Mouse (Mus musculus) megakaryocyte, embryonic 14.5 days (primary cell): ENCODE results near the gene Hoxc11. TPM values are rescaled to one million over a fixed set of nuclear protein-coding genes. Genes with fewer than 3 reads are reported as not detected.

Experiments
- H3K27me3 ChIP-seq: replicated peaks from 2 replicates; pipeline ENCODE3; 2012; ENCODE audit warnings: inconsistent platforms
- H3K36me3 ChIP-seq: replicated peaks from 2 replicates; pipeline ENCODE3; 2012; ENCODE audit warnings: low read length, inconsistent platforms, mixed read lengths
- H3K4me1 ChIP-seq: 2 replicates; pipeline ENCODE4 v1.6.1; 2012; ENCODE audit warnings: inconsistent platforms
- H3K4me3 ChIP-seq: replicated peaks from 2 replicates; pipeline ENCODE3; 2012; ENCODE audit warnings: moderate library complexity, mild to moderate bottlenecking, inconsistent platforms
- H3K9me3 ChIP-seq: 2 replicates; pipeline ENCODE4 v1.6.1; 2012; ENCODE audit warnings: inconsistent platforms
- FLI1 ChIP-seq: IDR thresholded peaks from 2 replicates; pipeline ENCODE4 v1.6.1; 2012; ENCODE audit warnings: low read length, inconsistent platforms, mixed read lengths
- GATA1 ChIP-seq: IDR thresholded peaks from 3 replicates; pipeline ENCODE4 v1.6.1; 2012; ENCODE audit warnings: mixed read lengths, low read length, inconsistent platforms, borderline replicate concordance
- polyA plus RNA-seq: library from polyadenylated mRNA; stranded (reverse); fragments of >175 nt; gene quantifications from 2 replicates; pipeline ENCODE4 v1.2.3, GENCODE M21; 2012; ENCODE audit warnings: low replicate concordance; ENCODE audit not compliant: insufficient read depth

Gene Hoxc11
- polyA plus RNA-seq, 1 experiment, result not detected

- TF ChIP-seq FLI1 (no peak), GATA1 (no peak)
- H3K27me3 ChIP-seq, result peaks cover 98% of the 10 kb centered on the region
These were observed 4.5 kb upstream of the Hoxc11 start for GRCm38 (mm10) chr15:102949696-102950095.

GRCm38 (mm10) chr15:102950877-102951276 is 3.4 kb upstream of the Hoxc11 start:
- H3K27me3 ChIP-seq, result peaks cover 98% of the 10 kb centered on the region
- no peak overlapping the region for H3K4me3 ChIP-seq
- H3K9me3 ChIP-seq, result no peaks in the 10 kb centered on the region
- H3K4me1 ChIP-seq, result peaks cover 11% of the 10 kb centered on the region
- TF ChIP-seq GATA1, result no peak
- no peak for TF ChIP-seq FLI1
- no peaks in the 10 kb centered on the region for H3K36me3 ChIP-seq

More at GRCm38 (mm10) chr15:102949696-102950095, 4.5 kb upstream of the Hoxc11 start:
- H3K4me1 ChIP-seq, result peaks cover 13% of the 10 kb centered on the region
- H3K36me3 ChIP-seq, result no peaks in the 10 kb centered on the region
- no peak overlapping the region for H3K4me3 ChIP-seq
- no peaks in the 10 kb centered on the region for H3K9me3 ChIP-seq

- TF ChIP-seq GATA1 (no peak), FLI1 (no peak)
- H3K4me1 ChIP-seq, result peaks cover 11% of the 10 kb centered on the region; the same call in 1 of the 2 replicates
- H3K9me3 ChIP-seq, result no peaks in the 10 kb centered on the region
- H3K4me3 ChIP-seq, result no peak overlapping the region
- H3K27me3 ChIP-seq, result peaks cover 99% of the 10 kb centered on the region
- H3K36me3 ChIP-seq, result no peaks in the 10 kb centered on the region
These were observed 666 bp upstream of the Hoxc11 start for GRCm38 (mm10) chr15:102953561-102953960.

- TF ChIP-seq GATA1 (no peak), FLI1 (no peak)
- peaks cover 16% of the 10 kb centered on the region for H3K4me1 ChIP-seq
- H3K4me3 ChIP-seq, result no peak overlapping the region
- no peaks in the 10 kb centered on the region for H3K9me3 ChIP-seq
- H3K27me3 ChIP-seq, result peaks cover 99% of the 10 kb centered on the region
- no peaks in the 10 kb centered on the region for H3K36me3 ChIP-seq
These were observed 768 bp downstream of the Hoxc11 start for GRCm38 (mm10) chr15:102955007-102955382.

- no peaks in the 10 kb centered on the region for H3K9me3 ChIP-seq
- H3K27me3 ChIP-seq, result peaks cover 100% of the 10 kb centered on the region
- peak overlapping the region; percentile 3 for H3K4me3 ChIP-seq
- no peaks in the 10 kb centered on the region for H3K36me3 ChIP-seq
- TF ChIP-seq GATA1, result no peak
- TF ChIP-seq FLI1, result no peak
- H3K4me1 ChIP-seq, result peaks cover 16% of the 10 kb centered on the region
These were observed 1.8 kb downstream of the Hoxc11 start for GRCm38 (mm10) chr15:102955833-102956640.

GRCm38 (mm10) chr15:102956906-102957305 is 2.7 kb downstream of the Hoxc11 start:
- Histone ChIP-seq H3K27me3 (peaks cover 98% of the 10 kb centered on the region), H3K4me3 (no peak overlapping the region), H3K9me3 (no peaks in the 10 kb centered on the region), H3K4me1 (peaks cover 21% of the 10 kb centered on the region), H3K36me3 (no peaks in the 10 kb centered on the region)
- TF ChIP-seq FLI1 (no peak), GATA1 (no peak)

DNA sequence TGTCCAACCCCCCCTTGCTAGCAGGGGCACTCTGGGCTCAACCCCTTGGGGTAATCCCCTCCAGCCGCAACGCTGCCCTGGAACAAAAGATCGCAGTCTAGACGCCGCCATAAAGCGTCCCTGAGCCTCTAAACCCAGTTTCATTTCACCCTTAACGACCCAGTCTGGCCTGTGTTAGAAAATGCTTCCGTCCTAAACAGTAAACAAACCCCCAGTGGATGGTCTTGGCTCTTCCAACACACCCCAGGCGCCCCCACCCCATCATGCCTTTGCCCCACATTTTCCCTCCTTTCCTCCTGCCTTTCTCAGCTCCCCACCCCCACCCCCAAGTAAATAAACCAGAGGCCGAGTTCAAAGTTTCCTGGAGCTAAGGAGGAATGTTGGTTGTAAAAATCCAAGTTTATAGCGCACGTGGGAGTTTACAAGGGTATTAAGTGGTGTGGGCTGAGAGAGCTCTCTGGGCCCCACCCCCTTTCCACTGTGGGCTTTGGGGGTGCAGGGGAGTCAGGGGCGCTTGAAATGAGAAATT is 5.5 kb downstream of the Hoxc11 start:
- Histone ChIP-seq H3K27me3 (peaks cover 96% of the 10 kb centered on the region), H3K9me3 (no peaks in the 10 kb centered on the region), H3K36me3 (no peaks in the 10 kb centered on the region), H3K4me3 (peak overlapping the region; percentile 53), H3K4me1 (peaks cover 31% of the 10 kb centered on the region)
- TF ChIP-seq GATA1, result no peak
- TF ChIP-seq FLI1, result no peak

- Histone ChIP-seq H3K4me3 (no peak overlapping the region), H3K4me1 (peaks cover 36% of the 10 kb centered on the region), H3K9me3 (no peaks in the 10 kb centered on the region; the same call in 1 of the 2 replicates), H3K36me3 (no peaks in the 10 kb centered on the region), H3K27me3 (peaks cover 96% of the 10 kb centered on the region)
- no peak for TF ChIP-seq FLI1
- no peak for TF ChIP-seq GATA1
These were observed 7.5 kb downstream of the Hoxc11 start for GRCm38 (mm10) chr15:102961728-102962127.

- peaks cover 44% of the 10 kb centered on the region for H3K4me1 ChIP-seq
- H3K36me3 ChIP-seq, result no peaks in the 10 kb centered on the region
- no peak overlapping the region for H3K4me3 ChIP-seq
- no peaks in the 10 kb centered on the region; the same call in 1 of the 2 replicates for H3K9me3 ChIP-seq
- peaks cover 96% of the 10 kb centered on the region for H3K27me3 ChIP-seq
- TF ChIP-seq GATA1 (no peak), FLI1 (no peak)
These were observed 8.3 kb downstream of the Hoxc11 start for GRCm38 (mm10) chr15:102962492-102962891.

DNA sequence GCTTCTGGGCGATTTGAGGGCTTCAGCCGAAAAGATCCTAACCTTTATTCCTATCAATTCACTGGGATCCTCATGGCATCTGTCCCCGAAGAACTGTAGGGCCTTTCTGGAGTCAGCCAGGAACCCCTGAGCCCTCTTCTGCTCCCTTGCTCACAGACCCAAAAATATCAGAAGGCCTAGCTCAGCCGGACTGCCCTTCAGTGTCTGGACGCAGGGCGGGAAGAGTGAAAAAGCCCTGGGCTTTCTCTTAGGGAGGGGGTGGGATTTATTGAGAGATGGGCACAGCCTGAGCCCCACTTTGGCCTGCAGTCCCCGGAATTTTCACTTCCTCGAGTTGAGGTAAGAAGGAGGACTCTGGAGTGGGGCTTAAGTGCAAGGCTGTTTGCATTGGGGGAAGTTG is 9.0 kb downstream of the Hoxc11 start:
- peaks cover 47% of the 10 kb centered on the region for H3K4me1 ChIP-seq
- H3K4me3 ChIP-seq, result no peak overlapping the region
- no peaks in the 10 kb centered on the region; the same call in 1 of the 2 replicates for H3K9me3 ChIP-seq
- no peaks in the 10 kb centered on the region for H3K36me3 ChIP-seq
- peaks cover 95% of the 10 kb centered on the region for H3K27me3 ChIP-seq
- no peak for TF ChIP-seq FLI1
